Mouse (Mus musculus) retina, embryonic 14.5 days (tissue): Measurements from ENCODE around the gene Elane.

Experiments used
- DNase-seq: peaks from one replicate; pipeline ENCODE4 v3.0.0-alpha.2; 2015; ENCODE audit warnings: low spot score

The Elane gene

DNA sequence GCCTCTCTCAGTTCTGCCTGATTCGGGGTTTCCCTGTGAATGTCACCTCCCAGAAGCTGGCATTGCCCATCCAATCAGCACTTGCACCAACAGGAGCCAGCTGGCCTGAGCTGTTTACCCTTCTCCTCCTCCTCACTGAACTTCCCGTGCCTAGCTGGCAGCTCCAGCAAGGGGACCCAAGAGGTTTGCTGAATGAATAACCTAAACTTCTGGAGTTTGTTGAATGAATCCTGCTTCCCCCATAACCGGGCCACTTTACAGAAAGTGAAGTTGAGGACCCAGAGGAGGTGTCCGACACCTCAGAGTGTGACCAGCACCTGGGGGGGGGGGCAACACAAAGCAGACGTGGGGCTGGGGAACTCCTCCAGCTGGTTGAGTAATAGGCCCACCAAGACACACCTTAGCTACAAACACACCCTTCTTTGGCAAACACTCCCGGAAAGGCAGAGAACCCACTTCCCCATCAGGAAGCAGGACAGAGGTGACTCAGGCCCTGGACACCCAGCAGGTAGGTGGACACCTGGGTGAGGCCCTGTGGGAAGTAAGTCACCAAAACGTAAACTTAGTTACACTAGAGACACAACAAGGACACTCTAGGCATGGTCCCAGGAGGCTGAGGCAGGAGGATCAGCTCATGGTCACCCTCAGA is 29.0 kb downstream of the Elane start:
- DNase-seq: no peak

GRCm38 (mm10) chr10:79916081-79916480 is 30.0 kb downstream of the Elane start:
- DNase-seq: no peak

DNA sequence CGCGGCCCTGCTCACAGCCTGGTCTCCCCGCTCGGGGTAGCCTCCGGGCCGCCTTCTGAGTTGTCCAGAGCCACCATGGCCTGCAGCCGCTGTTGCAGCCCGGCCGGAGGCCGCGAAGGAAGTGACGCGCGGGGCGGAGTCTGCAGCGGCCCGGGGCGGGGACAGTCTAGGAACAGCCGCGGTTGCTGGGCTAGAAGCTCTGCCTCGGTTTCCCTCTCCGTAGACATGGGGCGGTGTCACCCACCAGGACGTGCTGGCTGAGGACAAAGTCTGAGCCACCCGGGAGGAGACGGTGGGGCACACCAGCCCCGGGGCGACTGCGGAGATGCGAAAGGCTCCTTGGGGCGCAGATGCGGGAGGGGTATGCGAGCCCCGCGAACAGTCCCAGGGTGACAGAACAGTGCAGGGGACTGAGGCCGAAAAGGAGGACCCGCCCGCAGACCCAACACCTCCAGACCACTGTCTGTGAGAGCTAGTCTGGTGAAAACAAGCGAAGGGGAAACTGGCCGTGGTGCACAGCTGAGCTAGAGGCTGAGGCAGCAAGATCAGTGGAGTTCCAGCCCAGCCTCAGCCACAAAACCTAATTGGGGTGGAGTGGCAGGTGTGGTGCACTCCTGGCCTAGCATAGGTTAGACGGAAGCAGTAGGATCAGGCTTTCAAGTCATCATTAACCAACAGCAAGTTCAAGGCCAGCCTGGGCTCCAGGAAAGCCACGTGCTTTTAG is 30.9 kb downstream of the Elane start, which contains the start of gene Kiss1r:
Gene Kiss1r (plus strand): TSS at position 164 of the 724 bp plus-strand sequence.
- DNase-seq: peak; percentile 84

DNA sequence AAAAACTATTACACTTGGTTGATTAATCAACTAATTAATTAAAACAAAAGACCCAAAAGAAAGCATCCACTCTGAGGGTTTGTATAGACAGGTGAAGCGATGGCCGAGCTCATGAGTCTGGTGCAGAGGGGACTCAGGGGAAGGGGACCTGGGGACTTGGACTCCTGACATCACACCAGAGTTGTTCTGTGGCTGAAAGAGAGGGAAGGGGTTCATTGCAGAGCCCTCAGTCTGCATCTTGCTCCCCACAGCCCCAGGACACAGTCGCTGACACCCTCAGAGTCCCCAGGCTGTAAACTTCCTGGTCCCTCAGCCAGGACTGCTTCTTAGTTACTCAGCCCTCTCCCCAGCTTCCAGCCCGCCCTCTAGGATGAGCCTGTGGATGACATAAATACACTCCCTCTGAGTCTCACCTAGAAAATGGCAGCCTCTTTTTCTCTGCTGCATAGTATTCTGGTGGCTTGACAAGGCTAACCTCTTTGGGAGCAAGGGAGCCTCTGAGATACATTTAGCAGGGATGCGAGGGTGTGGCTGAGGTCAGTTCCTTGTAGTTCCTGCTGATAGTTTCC is 31.6 kb downstream of the Elane start:
- no peak for DNase-seq

DNA sequence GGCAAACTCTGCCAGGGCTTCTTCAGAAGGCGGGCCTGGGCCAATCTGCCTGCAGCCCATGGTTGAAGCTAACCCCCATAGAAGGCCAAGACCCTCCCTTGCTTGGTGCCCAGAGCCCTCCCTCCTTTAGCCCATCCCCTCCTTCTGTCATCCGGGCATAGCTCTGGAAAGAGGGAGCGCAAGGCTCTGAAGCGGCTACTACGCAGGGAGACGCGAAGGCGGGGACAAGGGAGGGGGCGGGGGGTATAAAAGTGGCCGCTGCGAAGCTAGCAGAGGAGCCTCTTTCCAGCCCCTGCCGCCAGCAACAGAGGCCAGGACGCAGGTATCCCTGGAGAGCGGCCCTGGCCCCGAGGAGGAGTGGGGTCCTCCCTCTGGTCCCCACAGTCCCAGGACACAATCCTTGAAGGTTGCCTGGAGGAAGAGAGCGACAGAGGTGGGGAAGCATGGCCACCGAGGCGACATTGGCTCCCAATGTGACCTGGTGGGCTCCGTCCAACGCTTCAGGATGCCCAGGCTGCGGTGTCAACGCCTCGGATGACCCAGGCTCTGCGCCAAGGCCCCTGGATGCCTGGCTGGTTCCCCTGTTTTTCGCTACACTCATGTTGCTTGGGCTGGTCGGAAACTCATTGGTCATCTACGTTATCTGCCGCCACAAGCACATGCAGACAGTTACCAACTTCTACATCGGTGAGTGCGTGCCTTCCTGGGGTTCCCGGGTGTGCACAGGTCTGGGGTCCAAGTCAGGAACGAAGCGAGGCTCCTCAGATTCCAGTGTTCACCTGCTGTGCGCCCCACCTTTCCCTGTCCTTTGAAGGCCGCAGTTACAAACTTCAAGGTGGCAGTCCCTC is 32.4 kb downstream of the Elane start:
- DNase-seq: peak; percentile 42

GRCm38 (mm10) chr10:79919251-79919849 is 33.3 kb downstream of the Elane start:
- no peak for DNase-seq

- DNase-seq: peak; percentile 50
These were observed 34.2 kb downstream of the Elane start for GRCm38 (mm10) chr10:79920056-79920890.

GRCm38 (mm10) chr10:79920958-79921535 is 35.0 kb downstream of the Elane start, which contains the start of gene R3hdm4:
Gene R3hdm4, minus strand, starts transcription at chr10:79921208.
- peak; percentile 47 for DNase-seq

GRCm38 (mm10) chr10:79921572-79921971 is 35.5 kb downstream of the Elane start:
- peak; percentile 47 for DNase-seq

- DNase-seq: peak; percentile 93
These were observed 39.1 kb downstream of the Elane start for GRCm38 (mm10) chr10:79924998-79925784.

DNA sequence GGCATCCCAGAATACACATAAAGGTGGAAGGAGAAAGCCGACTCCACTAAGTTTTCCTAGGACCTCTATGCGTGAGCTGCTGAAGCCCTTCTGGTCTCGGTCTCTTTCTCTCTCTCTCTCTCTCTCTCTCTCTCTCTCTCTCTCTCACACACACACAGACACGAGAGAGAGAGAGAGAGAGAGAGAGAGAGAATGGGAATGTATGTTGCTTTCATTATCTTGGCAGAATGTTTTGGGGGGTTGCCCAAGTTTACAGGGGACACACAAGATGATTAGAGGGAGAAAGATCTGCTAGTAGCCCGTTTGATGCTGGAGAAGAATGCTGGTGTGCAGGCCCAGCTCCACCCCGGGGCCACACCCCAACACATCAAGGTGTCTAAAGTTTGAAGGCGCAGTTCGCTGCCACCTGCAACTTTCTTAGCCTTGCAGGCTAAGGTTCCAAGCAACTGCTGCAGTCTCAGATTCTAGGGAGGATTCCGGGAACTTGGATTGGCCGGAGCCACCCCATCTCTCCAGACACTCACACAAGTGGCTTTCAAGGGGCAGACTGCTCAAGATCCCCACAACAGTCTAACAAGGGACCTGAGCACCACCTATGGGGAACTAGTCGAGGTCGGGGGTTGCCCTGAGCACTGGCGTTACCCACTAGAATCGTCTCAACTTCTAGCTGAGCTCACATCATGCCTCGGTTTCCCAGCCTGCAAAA is 39.9 kb downstream of the Elane start:
- no peak for DNase-seq

GRCm38 (mm10) chr10:79926491-79927323 is 40.7 kb downstream of the Elane start, which contains the start of gene Arid3a:
Gene Arid3a, plus strand, starts transcription at chr10:79927043.
- DNase-seq: peak; percentile 94

DNA sequence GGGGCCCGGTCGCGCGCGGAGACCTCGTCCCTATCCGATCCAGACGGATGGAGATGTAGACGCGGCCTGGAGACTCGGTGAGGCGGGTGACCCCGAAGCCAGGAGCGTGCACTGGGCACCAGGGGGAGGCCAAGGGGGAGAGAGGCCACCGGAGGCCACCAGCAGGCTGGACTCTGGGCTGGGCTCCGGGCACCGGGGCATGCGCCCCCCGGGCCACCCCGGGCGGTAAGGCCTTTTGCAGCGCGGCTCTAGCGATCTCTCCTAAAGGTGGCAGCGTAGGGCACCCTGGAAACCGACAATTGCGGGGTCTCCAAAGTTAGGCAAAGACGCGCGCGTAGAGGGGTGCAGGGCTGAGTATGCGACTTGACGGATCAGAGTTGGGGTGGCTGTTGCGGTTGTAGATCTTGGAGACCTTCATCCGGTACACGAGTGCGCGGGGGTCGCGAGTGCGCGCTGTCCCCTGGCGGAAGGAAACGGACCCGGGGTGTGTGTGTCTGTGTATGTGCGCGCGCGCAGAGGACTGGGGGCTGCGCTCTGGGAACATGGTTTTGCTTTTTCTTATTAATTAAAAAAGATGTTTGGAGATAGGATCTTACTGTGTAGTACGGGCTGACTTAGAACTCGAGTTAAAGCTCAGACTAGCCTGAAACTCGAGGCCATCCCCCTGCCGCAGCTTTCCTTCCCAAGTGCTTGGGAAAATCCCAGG is 41.4 kb downstream of the Elane start:
- DNase-seq: peak; percentile 66

DNA sequence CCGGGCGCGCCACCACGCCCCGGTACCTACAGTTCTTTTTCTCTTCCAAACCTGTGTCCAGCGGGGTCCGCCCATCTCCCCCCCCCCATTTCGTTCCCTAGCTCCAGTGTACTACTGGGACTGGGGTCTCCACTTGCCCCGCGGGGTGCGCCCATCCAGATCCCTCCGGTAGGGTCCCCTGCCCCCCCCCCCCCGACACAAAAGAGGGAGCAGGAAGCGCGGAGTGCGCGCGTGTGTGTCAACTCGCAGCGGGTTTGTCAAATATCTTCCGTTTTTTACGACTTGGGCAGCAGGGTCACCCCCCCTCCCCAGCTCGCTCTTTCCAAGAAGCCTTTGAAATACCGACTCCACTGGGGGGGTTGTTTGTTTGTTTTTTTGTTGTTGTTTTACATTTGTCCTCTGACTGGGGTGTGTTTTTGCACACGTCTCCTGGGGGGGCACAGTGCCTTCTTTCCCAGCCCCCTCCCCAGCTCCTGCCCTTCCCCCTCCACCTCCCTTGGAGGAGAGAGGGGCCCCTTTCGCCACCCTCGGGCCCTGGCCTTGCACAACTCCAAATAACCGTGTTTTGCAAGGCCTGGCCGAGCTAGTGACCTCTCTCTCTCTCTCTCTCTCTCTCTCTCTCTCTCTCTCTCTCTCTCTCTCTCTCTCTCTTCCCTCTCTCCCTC is 42.1 kb downstream of the Elane start:
- no peak for DNase-seq

DNA sequence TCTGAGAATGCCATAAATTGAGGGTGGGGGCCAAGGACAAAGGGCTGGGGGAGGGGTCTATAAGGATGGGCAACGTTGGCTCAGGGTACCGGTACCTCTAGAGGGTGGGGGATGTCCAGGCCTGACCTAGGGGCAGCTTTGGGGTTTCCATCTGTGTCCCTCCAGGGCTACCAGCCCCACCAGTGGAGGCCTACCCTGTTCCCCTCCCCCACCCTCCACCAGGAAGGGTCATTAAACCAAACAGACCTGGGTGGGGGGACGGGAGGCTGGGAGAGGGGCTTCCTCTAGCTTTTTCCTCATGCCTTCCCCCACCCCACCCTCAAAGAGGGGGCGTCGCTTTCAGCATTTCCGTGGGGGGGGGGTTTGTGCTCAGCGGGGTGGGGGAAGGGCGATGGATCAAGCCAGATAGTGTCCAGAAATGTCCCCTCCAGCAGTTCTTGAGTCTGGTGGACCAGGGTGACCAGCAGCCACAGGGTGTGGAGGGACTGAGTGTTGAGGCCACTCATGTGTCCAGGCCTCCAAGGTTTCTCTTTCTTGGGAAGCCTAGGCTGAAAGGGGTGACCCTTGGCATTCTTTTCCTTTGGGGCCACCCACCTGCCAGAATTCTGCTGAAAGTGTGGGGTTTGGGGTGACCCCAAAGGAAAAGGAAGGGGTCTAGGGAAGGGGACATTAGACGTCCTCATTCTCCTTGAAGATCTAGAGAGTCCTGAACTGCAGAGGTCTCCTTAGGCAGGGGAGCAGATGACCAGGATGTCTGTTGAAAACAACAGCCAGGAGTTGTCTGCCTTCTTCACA is 43.1 kb downstream of the Elane start:
- DNase-seq: no peak
